Mouse (Mus musculus) monocyte, adult 5-6 weeks (primary cell): ENCODE measurements around the gene Nfe2l2. TPM values are rescaled to one million over a fixed set of nuclear protein-coding genes. Genes with fewer than 3 reads are reported as not detected.
"Not testable (repeated sequence)": the region's sequence is repeated elsewhere in the genome, so short reads cannot be mapped to it uniquely, and the experiment has no call there.

ENCODE experiments used
- ATAC-seq: fragments of 153-309, 156-312 bp; replicated peaks from 2 replicates; pipeline ENCODE4 v1.8.0; 2017; ENCODE audit warnings: mild to moderate bottlenecking; ENCODE audit not compliant: low TSS enrichment, insufficient number of reproducible peaks, severe bottlenecking, poor library complexity, low FRiP score
- total RNA-seq: library from RNA; stranded (forward); fragments of 200-1000, 200-491, 200-594 nt; gene quantifications from 3 replicates; pipeline ENCODE4 v1.2.3, GENCODE M21; 2017

Nfe2l2 gene
- total RNA-seq, 1 experiment from 2014 or later: 230 TPM

- peak; percentile 63 for ATAC-seq
Measured at GRCm38 (mm10) chr2:75659629-75659960, 44.8 kb downstream of the Nfe2l2 start.

DNA sequence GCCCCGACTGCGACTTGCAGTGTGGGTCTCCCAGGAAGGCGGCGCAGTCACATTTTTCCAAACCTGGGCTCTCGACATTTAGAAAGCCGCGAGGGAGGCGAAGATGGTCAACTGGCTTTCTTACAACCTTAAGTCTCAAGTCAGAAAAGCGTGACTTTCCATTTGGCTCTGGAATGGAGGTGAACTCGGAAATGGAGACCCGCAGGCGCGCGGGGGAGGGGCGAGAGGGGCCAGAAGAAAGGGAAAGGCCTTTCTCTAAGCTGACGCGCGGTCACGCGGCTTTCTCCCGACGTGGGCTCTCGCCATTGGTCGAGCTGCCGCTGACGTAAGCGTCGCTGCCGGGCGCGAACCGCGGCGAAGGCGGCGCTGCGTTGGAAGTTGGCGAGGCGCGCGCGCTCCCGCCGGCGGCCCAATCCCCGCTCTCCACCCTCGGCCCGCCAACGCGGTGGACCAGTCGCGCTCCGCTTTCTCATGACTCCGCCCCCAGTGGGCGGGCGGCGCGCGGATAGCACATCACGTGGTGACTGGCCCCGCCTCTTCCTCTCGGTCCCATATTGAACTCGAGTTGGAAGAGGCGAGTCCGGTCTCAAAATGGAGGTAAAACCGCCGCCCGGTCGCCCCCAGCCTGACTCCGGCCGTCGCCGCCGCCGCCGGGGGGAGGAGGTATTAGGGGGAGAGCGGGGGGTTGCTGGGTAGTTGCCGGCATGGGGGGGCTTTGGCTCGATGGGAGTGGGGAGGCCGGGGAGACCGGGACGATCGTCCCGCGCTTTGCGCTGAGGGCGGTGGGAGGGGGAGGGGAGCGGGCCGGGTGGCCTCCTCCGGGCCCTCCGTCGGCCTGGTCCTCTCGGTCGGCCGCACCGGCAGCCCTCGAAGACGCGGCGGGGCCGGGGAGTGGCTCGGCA is 45.5 kb downstream of the Nfe2l2 start, which contains the start of gene Hnrnpa3:
Hnrnpa3 (plus strand) TSS at position 535 of the 902 bp plus-strand sequence.
- peak; percentile 87 for ATAC-seq

DNA sequence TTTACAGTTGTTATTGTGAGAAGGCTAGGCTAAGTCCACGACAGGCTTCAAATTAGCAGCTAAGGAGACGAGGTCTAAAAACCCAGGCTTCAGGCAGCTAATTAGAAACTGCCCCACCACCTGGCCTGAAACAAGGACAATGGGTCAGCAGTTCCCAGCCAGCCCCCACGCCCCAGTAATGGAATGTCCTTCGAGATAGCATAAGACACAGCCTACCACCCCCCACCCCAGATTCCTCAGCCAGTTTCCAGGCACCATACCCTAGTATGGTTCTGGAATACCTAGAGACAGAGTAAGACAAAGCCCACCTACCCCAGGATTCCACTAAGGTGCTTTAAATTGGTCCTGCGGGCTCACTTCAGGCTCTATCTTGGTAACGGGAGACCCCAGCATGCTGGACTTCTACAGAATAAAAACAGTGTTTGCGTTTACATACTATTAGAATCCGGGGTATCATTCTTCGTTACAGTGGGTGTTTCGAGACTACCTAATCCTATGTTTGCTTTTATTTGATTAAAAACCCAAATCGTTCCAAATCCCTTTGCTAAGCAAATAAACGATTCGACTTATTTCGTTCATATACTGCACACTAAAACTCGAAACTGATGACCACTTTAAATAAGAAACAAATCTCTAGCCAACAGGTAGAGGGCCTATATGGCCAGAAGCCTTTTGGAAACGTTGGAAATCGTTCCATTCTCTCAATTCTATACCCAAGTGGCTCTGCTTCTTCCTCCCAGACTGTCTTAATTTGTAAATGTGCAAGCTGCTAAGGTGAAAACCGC is 46.3 kb downstream of the Nfe2l2 start:
- no peak for ATAC-seq

DNA sequence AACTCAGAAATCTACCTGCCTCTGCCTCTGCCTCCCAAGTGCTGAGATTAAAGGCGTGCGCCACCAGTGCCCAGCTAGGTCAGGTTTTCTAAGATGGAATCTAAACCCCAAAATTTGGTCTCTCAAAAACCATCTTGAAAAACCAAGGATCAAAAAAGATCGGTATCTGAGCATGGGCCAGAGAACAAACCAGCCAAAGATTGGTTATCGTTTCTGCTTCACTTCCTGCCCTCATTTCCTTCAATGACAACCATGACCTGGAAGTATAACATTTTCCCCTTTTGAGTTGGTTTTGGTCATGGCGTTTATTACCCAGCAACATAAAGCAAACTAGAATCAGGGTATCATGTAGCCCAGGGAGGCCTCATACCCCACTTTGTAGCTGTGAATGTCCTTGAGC is 47.5 kb downstream of the Nfe2l2 start:
- ATAC-seq: no peak

GRCm38 (mm10) chr2:75654679-75655078 is 49.8 kb downstream of the Nfe2l2 start:
- ATAC-seq: no peak

- ATAC-seq: no peak
Measured at GRCm38 (mm10) chr2:75653150-75653549, 51.3 kb downstream of the Nfe2l2 start.

- no peak for ATAC-seq
Measured at GRCm38 (mm10) chr2:75650437-75650836, 54.0 kb downstream of the Nfe2l2 start.

DNA sequence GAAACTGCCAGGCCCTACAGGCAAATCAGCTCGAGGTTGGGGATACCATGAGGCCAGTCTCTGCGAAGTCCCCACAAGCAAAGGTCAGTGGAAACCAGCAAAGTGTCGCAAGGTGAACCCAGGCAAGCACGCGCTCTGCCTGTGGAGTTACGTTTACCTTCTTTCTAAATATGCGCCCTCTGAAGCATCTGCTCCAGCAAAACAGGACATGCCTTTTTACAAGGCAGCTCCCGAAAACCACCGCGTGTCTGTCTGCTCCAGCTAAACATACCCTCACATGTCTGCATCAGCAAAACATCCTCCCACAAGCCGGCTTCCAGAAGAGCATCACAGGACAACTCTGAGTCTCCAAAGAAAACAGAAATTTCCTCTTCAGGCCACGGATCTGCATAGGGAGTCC is 59.2 kb downstream of the Nfe2l2 start:
- no peak for ATAC-seq

- no peak for ATAC-seq
Measured at GRCm38 (mm10) chr2:75643950-75644349, 60.5 kb downstream of the Nfe2l2 start.

GRCm38 (mm10) chr2:75642795-75643550 is 61.5 kb downstream of the Nfe2l2 start:
- no peak for ATAC-seq

DNA sequence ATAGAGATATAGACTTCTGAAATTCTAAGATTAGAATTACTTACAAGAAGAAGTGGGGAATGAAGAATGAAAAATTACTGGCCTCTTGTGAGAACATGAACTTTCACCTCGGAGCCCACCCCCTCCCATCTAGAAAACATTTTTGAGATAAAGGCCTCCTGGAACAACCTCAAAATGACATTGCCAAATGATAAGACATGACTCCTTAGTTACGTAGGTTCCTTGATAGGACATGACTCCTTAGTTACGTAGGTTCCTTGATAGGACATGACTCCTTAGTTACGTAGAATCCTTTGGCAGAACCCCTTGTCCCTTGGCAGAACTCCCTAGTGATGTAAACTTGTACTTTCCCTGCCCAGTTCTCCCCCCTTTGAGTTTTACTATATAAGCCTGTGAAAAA is 62.1 kb downstream of the Nfe2l2 start:
- not testable (repeated sequence) for ATAC-seq

GRCm38 (mm10) chr2:75639535-75639934 is 64.9 kb downstream of the Nfe2l2 start:
- ATAC-seq: not testable (repeated sequence)

DNA sequence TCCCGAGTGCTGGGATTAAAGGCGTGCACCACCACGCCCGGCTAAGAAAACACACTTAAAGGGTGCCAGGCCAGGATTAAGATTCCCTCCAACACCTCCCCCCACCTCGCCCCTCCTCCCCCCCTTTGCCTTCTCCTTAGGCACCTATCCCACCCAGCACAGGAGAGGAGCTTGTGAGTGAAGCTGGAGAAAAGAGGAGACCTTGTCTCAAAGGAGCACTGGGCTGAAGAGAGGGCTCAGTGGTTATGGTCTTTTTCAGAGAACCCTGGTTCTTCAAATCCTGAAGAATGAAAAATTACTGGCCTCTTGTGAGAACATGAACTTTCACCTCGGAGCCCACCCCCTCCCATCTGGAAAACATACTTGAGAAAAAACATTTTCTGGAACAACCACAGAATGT is 66.6 kb downstream of the Nfe2l2 start:
- ATAC-seq: peak; percentile 56; the same call in 1 of the 2 replicates

DNA sequence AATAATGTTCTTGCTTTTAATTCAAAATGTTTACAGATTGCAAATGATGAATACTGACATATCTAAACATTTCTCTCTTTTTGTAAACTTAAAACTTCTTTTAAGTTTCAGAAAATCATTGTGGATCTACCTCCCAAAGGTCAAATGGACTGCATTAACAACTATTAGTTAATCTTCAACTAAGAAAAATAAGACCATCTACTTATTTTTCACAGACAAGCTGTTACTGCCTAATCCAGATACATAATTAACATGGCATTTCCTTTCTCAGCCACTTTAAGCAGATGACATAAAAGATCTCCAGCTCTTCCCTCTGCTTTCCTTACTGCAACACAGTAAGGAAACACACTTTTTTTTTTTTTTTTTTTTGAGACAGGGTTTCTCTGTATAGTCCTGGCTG is 67.1 kb downstream of the Nfe2l2 start:
- ATAC-seq: no peak

GRCm38 (mm10) chr2:75637055-75637304 is 67.5 kb downstream of the Nfe2l2 start:
- not testable (repeated sequence) for ATAC-seq

GRCm38 (mm10) chr2:75636261-75637054 is 68.0 kb downstream of the Nfe2l2 start:
- ATAC-seq: peak; percentile 43

GRCm38 (mm10) chr2:75634431-75634830 is 70.0 kb downstream of the Nfe2l2 start:
- ATAC-seq: not testable (repeated sequence)

DNA sequence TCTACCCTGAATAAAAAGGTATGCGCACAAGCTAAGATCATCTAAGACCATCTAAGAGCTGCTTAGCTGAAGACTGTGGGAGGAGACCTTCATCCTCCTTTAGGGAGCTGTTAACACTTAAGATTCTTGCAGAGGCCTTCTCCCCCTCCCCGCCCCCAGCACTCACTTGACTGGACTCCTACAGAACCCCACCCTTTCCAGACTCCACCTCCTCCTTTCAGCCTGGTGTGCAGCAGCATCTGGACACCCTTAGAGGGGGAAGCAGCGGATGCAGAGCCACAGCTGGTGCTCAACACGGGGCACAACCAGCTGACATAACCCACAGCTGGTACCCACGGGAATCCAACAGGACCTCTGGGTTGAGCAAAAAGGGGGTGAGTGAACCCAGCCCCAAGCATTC is 70.7 kb downstream of the Nfe2l2 start:
- ATAC-seq: no peak

DNA sequence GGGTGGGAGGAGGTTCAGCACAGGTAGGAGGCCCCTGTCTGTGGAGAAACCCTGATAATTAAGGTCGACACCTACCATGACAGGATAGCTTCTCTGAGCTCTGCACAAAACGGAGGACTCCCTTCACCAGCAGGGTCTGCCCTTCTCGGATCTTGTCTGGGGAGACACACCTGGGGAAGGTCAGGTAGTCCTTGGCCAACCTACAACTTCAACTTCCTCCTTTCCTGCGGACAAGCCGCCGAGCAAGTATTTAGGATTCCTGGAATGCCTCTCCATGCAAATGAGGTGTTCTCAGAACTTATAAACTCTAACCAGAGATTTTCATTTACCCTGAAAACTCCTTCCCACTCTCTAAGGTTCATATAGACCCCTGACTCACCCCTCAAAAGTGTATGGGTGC is 71.1 kb downstream of the Nfe2l2 start:
- no peak for ATAC-seq
